Mouse (Mus musculus) forebrain, embryonic 16.5 days (tissue): ENCODE measurements around the gene Prl7c1. TPM values are rescaled to one million over a fixed set of nuclear protein-coding genes. Genes with fewer than 3 reads are reported as not detected.
"Not testable (repeated sequence)": the region's sequence is repeated elsewhere in the genome, so short reads cannot be mapped to it uniquely, and the experiment has no call there.

Experiments
- ATAC-seq: fragments of 200-750 bp; cut with Nextera tagmentation; 2 replicates; pipeline ENCODE4 v1.8.0; 2017; ENCODE audit warnings: mild to moderate bottlenecking, moderate library complexity
- H3K27ac ChIP-seq: fragments of 300-500 bp; sonication (generic); 2 replicates; pipeline ENCODE4 v1.5.1; 2014; ENCODE audit warnings: low read length, control low read depth
- H3K27me3 ChIP-seq: fragments of 300-500 bp; sonication (generic); replicated peaks from 2 replicates; pipeline ENCODE4 v1.6.1; 2014; ENCODE audit warnings: low read length; ENCODE audit not compliant: control insufficient read depth, insufficient read depth
- H3K36me3 ChIP-seq: fragments of 300-500 bp; sonication (generic); 2 replicates; pipeline ENCODE4 v1.6.1; 2014; ENCODE audit not compliant: control insufficient read depth, insufficient read depth
- H3K4me1 ChIP-seq: fragments of 300-500 bp; sonication (generic); replicated peaks from 2 replicates; pipeline ENCODE4 v1.6.1; 2014; ENCODE audit warnings: low read length; ENCODE audit not compliant: control insufficient read depth, insufficient read depth
- H3K4me2 ChIP-seq: fragments of 300-500 bp; sonication (generic); 2 replicates; pipeline ENCODE4 v1.6.1; 2014; ENCODE audit warnings: mild to moderate bottlenecking, low read length, control low read depth
- H3K4me3 ChIP-seq: fragments of 300-500 bp; sonication (generic); replicated peaks from 2 replicates; pipeline ENCODE4 v1.5.1; 2014; ENCODE audit warnings: mild to moderate bottlenecking, low read length, control low read depth
- H3K9ac ChIP-seq: fragments of 300-500 bp; sonication (generic); replicated peaks from 2 replicates; pipeline ENCODE4 v1.6.1; 2014; ENCODE audit warnings: low read depth, low read length, control low read depth
- H3K9me3 ChIP-seq: fragments of 300-500 bp; sonication (generic); 2 replicates; pipeline ENCODE4 v1.6.1; 2016; ENCODE audit warnings: low read length; ENCODE audit not compliant: control insufficient read depth
- WGBS: fragments of 180-500 bp; shearing (Covaris S2); extraction: QIAGEN DNeasy Blood & Tissue Kit; methylation state at CpG from one replicate; pipeline ENCODE4 v1.1.7; 2014; 5-methylcytosine and 5-hydroxymethylcytosine counted together
- polyA plus RNA-seq: library from polyadenylated mRNA; unstranded; fragments of >200 nt; fragmentation: Nextera tagmentation; extraction: Ambion mirVana; gene quantifications from 2 replicates; pipeline ENCODE4 v1.2.1, GENCODE M21; 2015

Gene Prl7c1
- polyA plus RNA-seq, result not detected in 2 replicates

GRCm38 (mm10) chr13:27780704-27781103 is at the start of gene Prl7c1:
TSS of gene Prl7c1 (minus strand) at chr13:27780804.
- H3K9ac ChIP-seq, H3K36me3 ChIP-seq, H3K27me3 ChIP-seq, H3K4me1 ChIP-seq, H3K9me3 ChIP-seq, H3K4me3 ChIP-seq, H3K27ac ChIP-seq, H3K4me2 ChIP-seq, ATAC-seq: not testable (repeated sequence)
- WGBS, result 98% methylated on average over 2 of the region's 3 CpGs

GRCm38 (mm10) chr13:27802765-27803164 is 22.2 kb upstream of the Prl7c1 start:
- Histone ChIP-seq H3K9me3 (no peaks in the 10 kb centered on the region), H3K36me3 (no peaks in the 10 kb centered on the region), H3K9ac (no peak overlapping the region), H3K4me2 (no peak overlapping the region), H3K27me3 (no peaks in the 10 kb centered on the region), H3K4me3 (no peak overlapping the region), H3K27ac (no peak overlapping the region), H3K4me1 (no peaks in the 10 kb centered on the region)
- ATAC-seq, result no peak
- 94% methylated on average over 1 of the region's 1 CpGs for whole genome bisulfite sequencing

GRCm38 (mm10) chr13:27801354-27801753 is 20.8 kb upstream of the Prl7c1 start, which contains the start of gene Prl2a1:
TSS of gene Prl2a1 (plus strand) at chr13:27801654.
- ATAC-seq, result no peak
- no peaks in the 10 kb centered on the region for H3K27me3 ChIP-seq
- no peak within 1 kb of the TSS for H3K9ac ChIP-seq
- no peaks in the 10 kb centered on the region for H3K4me1 ChIP-seq
- no peak within 1 kb of the TSS for H3K4me3 ChIP-seq
- WGBS, result 83% methylated on average over 1 of the region's 1 CpGs
- no peaks in the 10 kb centered on the region for H3K9me3 ChIP-seq
- H3K27ac ChIP-seq, result no peak within 1 kb of the TSS
- H3K36me3 ChIP-seq, result no peaks in the 10 kb centered on the region
- no peak within 1 kb of the TSS for H3K4me2 ChIP-seq

- WGBS, result 96% methylated on average over 4 of the region's 4 CpGs
- ATAC-seq, result no peak
Observed at GRCm38 (mm10) chr13:27799303-27799702, 18.7 kb upstream of the Prl7c1 start.

GRCm38 (mm10) chr13:27734512-27735186 is 46.0 kb downstream of the Prl7c1 start:
- no peak overlapping the region for H3K9ac ChIP-seq
- no peaks in the 10 kb centered on the region for H3K27me3 ChIP-seq
- no peak overlapping the region for H3K4me3 ChIP-seq
- H3K27ac ChIP-seq, result no peak overlapping the region
- no peaks in the 10 kb centered on the region for H3K9me3 ChIP-seq
- no peak for ATAC-seq
- H3K4me1 ChIP-seq, result no peaks in the 10 kb centered on the region
- no peaks in the 10 kb centered on the region for H3K36me3 ChIP-seq
- 90% methylated on average over 10 of the region's 10 CpGs for WGBS
- H3K4me2 ChIP-seq, result no peak overlapping the region

More at GRCm38 (mm10) chr13:27799303-27799702, 18.7 kb upstream of the Prl7c1 start:
- Histone ChIP-seq H3K9ac (no peak overlapping the region), H3K4me1 (no peaks in the 10 kb centered on the region), H3K36me3 (no peaks in the 10 kb centered on the region), H3K9me3 (no peaks in the 10 kb centered on the region), H3K4me2 (no peak overlapping the region), H3K27me3 (no peaks in the 10 kb centered on the region), H3K4me3 (no peak overlapping the region), H3K27ac (no peak overlapping the region)

GRCm38 (mm10) chr13:27730286-27730959 is 50.2 kb downstream of the Prl7c1 start:
- not testable (repeated sequence) for H3K4me2 ChIP-seq, H3K4me1 ChIP-seq, H3K36me3 ChIP-seq, H3K4me3 ChIP-seq, ATAC-seq, H3K27me3 ChIP-seq, H3K9me3 ChIP-seq, H3K27ac ChIP-seq, H3K9ac ChIP-seq
- WGBS, result 82% methylated on average over 5 of the region's 5 CpGs

GRCm38 (mm10) chr13:27725057-27725456 is 55.5 kb downstream of the Prl7c1 start:
- not testable (repeated sequence) for H3K9ac ChIP-seq, H3K9me3 ChIP-seq, H3K4me1 ChIP-seq, ATAC-seq, H3K4me2 ChIP-seq, H3K27me3 ChIP-seq, H3K36me3 ChIP-seq, H3K4me3 ChIP-seq, H3K27ac ChIP-seq
- 90% methylated on average over 3 of the region's 3 CpGs for WGBS

Other genes with a start within 250 kb of the Prl7c1 start
- not detected in 2 replicates for gene Prl8a9, start 216.2 kb downstream of the Prl7c1 start, polyA plus RNA-seq
- gene Prl8a1, start 198.6 kb downstream of the Prl7c1 start, polyA plus RNA-seq, result not detected in 2 replicates
- not detected in 2 replicates for gene Prl7b1, start 170.2 kb downstream of the Prl7c1 start, polyA plus RNA-seq
- not detected in 2 replicates for gene Prl7a1, start 138.3 kb downstream of the Prl7c1 start, polyA plus RNA-seq
- gene Prl7a2, start 112.8 kb downstream of the Prl7c1 start, polyA plus RNA-seq, result not detected in 2 replicates
- gene Prl7d1, start 64.1 kb downstream of the Prl7c1 start, polyA plus RNA-seq, result not detected in 2 replicates
- gene Prl2a1, start 20.9 kb upstream of the Prl7c1 start, polyA plus RNA-seq, result not detected in 2 replicates
- not detected in 2 replicates for gene Prl2c1, start 68.5 kb upstream of the Prl7c1 start, polyA plus RNA-seq
- not detected in 2 replicates for gene Prl4a1, start 235.4 kb upstream of the Prl7c1 start, polyA plus RNA-seq